Mouse (Mus musculus): ENCODE data around the gene Gm19426.

GRCm38 (mm10) chr2:84756245-84756644, 12.8 kb upstream of the Gm19426 start:
- TF ChIP-seq CTCF (IDR thresholded peaks at IDR 0.05; ENCODE audit: insufficient read depth, low read depth, low read length) = no peak
- TF ChIP-seq POLR2A (IDR thresholded peaks at IDR 0.05; ENCODE audit: insufficient read depth, low read depth, low read length) = no peak
